Mouse (Mus musculus) cerebellum, adult 11-12 months (tissue): Measurements from ENCODE around the gene Cenpf.
"Not testable (repeated sequence)": the region's sequence is repeated elsewhere in the genome, so short reads cannot be mapped to it uniquely, and the experiment has no call there.

Source experiments
- DNase-seq: peaks from one replicate; pipeline ENCODE4 v3.0.0; 2022

The Cenpf gene

DNA sequence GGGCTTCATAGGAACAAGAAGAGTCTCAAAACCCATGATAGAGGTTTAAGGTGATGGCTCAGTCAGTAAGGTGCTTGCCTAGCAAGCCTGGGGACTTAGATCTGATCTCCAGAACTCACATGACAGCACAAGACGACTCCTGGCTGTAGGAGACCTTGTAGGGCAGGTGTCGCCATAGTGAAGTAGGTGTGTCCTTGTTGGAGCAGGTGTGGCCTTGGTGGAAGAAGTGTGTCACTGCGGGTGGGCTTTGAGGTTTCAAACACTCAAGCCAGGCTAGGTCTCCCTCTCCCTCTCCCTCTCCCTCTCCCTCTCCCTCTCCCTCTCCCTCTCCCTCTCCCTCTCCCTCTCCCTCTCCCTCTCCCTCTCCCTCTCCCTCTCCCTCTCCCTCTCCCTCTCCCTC lies 4.6 kb upstream of the Cenpf start:
- DNase-seq: not testable (repeated sequence)

DNA sequence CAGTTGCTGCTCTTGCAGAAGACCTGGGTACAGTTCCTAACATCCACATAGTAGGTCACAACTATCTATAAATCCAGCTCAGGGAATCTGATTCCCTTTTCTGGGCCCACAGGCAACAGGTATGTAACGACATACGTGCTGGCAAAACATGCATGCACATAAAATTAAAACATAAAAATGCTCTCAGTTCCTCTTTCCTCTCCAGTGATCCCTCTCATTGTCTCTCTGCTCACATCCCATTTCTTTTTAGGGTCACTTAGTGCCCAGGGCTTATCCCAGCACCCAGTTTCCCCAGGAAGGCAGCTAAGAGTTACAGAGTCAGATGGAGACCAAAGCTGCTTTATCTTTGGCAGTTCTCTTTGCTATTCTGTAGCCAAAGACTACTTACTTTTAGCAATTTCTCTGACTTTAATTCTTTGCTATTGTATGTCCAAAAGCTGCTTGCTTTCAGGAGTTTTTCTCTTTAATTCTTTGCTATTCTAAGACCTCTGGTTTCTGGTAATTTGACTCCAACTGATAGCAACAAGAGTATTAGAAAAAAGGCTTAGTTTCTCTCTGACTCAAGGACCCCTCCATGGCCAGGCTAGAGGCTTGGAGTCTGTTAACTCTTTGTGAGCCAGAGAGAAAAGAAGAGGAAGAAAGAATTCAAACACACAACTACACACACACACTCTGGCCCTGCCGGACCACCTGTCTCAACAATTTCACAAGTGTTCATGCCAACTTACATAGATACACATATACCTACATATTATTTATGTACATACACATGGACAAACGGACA lies 1.4 kb upstream of the Cenpf start:
- DNase-seq: no peak

DNA sequence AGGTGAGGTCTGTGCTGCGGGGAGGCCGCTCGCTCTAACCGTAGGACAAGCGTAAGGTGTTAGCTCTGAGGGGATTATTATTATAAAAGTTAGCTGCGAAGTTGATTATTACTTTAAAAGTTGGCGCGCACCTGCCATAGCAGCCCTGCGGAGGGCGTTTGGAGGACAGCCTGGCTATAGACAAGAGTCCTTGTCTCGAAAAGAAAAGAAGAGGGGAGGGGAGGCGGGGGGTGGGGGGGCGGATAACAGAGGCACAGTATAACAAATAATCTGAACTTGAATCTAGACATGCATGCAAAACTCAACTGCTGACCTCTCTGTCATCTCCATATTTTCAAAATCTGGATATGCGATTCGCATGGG lies 483 bp upstream of the Cenpf start:
- no peak for DNase-seq

GRCm38 (mm10) chr1:189686025-189686424 lies 1.9 kb downstream of the Cenpf start:
- DNase-seq: no peak

- DNase-seq: no peak
These were observed 3.0 kb downstream of the Cenpf start for GRCm38 (mm10) chr1:189684786-189685415.

DNA sequence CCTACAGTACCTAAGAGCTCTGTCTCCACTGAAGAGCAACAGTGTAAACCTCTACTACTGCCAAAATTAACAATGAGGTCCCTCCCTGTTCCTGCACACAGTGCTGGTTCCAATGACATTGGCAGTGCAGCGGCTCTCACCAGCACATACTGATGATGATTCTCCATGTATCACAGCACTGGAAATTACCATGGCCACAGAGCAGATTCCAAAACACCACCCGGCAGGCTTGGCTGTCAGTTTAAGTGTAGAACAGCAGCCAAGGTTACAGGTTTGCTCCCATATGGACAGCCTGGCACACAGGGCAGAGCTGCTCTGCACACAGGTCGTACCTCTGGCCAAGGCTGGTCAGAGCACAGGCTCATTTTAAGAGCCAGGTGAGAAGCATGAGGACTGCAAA lies 8.3 kb downstream of the Cenpf start:
- peak; percentile 75 for DNase-seq

DNA sequence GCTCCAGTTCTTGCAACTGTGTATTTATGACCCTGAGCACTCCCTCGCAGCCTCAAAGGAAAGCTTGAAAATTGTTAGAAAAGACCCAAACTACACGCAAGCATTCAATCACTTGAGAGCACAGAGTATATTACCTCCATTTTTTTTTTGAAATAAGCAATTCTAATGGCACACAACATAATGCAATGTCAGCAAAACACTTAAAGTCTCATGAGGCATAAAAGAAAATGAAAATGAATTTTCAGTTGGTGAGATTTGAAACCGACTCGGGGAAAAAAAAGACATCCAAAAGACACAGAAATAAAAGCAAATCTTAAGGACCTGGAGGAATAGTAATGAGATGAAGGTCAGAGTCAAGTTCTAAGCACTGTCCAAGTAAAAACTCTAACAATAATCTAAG lies 11.9 kb downstream of the Cenpf start:
- no peak for DNase-seq

- DNase-seq: no peak
These were observed 12.5 kb downstream of the Cenpf start for GRCm38 (mm10) chr1:189675421-189675820.

DNA sequence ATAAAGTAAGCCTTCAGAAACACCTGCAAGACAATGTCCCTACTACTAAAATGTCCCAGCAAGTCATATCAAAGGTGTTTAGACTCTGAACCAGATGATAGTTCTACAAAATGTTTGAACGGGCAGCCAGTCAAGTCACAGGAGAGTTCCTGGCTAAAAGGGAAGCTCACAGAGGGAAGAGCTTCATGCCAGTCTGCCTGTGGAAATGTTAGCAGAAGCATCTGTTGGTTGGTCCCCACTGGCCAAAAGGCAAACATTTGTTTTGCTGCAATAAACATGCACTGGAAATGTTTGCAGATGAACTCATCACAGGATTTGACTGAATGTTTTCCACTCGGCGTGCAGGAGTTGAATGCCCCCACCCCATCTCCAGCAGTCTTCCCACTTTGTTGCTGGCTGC lies 21.9 kb downstream of the Cenpf start:
- no peak for DNase-seq

DNA sequence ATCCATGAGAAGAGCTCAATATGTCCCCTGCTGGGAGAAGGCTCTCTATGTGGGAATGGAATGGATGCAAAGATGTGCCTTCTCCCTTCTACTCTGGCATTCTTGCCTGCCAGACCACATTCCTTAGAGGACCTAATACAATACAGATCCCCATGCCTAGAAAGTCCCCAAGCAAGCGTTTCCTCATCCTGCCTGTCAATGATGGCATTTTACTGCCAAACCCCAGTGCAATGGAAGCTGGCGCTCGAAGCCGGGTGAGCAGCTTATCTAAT lies 23.1 kb downstream of the Cenpf start:
- no peak for DNase-seq

DNA sequence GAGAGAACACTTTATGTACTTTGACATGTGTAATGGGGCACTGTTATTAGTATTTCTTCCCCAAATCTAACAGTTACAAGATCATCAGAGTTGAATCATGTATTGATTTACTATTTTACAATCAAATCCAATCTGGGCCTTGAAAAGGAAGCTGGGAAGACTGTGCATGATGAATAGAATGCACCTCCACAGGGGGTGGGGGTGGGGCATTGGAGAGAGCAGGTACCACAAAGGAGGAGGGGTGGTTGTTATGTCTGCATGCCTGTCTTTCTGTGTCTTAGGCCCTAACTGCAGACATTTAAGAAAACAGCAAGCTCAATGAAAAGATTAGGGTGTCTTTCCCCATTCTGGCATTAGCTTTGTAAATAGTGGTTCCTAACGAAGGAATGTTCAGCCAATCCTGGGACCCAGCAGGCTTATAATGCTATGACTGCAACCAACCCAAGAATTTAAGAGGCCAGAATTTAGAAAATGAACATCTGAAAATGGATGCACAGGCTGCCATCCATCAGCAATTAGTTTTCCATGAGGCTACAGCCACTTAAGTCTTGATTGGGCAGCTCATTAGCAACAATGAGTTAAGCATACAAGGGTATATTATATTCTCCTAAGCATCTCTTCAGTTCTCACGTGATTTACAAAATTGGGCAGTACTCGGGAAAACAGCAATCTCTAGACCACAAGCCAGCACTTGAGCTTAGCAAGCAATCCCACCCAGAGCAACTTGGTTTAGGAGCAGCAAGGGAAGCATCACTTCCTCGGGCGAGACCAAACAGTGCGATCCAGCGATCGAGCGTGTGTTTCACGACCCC lies 23.6 kb downstream of the Cenpf start:
- DNase-seq: no peak

- DNase-seq: peak; percentile 64
These were observed 24.4 kb downstream of the Cenpf start for GRCm38 (mm10) chr1:189663437-189663836.

DNA sequence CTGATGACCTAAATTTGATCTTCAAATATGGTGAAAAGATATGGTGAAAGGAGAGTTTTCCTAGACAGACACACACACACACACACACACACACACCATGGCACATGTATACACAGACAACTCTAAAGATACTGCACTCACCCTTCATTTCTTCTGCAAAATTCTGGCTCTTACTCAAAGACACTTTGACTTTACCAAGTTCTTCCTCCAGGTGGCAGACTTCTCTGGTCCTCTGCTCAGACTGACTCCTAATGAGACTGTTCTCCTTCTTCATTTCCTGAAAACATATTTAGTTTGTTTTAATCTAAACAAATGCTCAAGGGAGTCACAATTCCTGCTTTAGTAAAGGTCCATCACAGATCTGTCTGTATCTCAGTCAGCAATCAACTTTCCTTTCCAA lies 26.0 kb downstream of the Cenpf start:
- no peak for DNase-seq

DNA sequence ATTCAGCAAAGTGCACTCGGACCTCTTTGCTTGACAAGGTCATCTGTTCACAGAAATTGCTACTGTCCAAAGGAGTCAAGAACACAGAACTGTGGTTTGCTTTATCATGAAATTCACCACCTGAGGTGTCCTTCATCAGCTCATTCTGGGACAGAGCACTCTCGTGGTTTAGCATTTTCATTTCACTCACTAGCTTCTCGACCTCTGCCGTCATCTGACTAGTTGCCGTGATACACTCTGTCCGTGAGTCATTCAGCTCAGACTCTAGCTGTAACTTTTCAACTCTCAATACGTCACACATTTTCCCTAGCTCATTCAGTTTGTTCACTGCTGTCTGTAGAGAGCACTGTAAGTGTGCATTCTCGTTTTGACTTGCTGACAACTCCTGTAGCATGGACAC lies 30.5 kb downstream of the Cenpf start:
- no peak for DNase-seq

- no peak for DNase-seq
These were observed 34.1 kb downstream of the Cenpf start for GRCm38 (mm10) chr1:189653746-189654145.

DNA sequence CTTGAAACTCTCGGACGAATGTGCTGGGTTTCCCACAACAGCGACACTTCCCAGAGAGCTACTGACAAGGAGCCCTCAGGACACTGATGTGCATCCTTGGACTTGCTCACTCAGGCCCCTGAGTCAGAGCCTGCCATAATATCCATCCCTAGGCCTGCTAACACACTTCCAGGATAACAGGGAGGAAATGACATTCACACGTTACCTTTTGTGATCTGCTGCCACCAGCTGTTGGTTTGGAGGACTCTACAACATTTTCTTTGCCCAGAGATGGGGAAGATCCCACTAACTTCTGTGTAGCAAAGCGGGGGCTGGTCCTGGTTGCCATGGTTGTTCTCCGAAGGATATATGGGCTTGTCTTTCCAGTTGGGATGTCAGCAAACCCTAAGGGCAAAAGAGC lies 41.3 kb downstream of the Cenpf start:
- DNase-seq: no peak

DNA sequence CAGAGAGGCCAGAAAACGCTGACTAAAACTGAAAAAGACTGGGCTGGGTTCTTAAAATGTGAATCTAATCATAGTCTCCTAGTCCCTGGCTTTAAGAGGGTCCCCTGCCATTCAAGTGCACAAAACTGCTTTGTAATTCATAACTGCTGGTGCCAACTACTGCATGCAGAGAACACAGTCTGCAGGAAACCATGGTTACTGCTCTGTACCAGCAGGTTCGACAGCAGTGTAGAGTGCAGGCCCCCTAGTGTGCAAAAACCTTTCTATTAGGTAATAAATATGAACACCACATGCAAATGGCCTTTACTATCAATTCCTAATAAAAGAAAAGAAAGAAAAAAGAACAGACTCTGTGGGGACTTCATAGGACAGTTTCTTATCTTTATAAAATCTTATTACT lies 42.5 kb downstream of the Cenpf start:
- DNase-seq: no peak

DNA sequence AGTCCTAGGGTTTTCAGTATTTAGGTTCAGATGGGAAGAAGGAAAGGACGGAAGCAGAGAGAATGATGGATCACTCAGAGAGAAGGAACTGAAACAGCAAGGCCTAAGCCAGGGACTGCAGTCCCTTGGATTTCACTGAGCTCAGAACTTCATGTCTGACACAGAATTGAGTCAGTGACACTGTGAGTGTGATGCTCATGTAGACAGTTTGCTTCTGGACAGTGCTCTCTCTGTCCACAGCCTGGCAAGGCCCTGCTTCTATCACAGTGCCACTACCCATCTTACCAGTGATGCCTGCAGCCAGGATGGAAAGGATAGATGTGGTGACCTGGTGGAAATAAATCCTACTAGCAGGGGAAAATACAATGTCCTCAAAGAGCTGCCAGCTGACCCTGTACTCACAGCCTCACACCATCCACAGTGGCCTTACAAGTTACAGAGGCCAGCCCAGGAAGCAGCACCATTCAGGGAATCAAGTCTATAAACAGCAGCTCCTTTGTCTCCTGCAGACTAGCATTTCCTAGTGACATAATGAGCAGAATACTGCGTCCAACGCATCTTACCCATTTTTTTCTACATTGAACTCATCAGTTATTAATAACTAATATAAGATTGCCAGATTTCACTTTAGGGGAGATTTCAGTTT lies 43.1 kb downstream of the Cenpf start:
- no peak for DNase-seq

- DNase-seq: no peak
These were observed 48.3 kb downstream of the Cenpf start for GRCm38 (mm10) chr1:189639581-189639980.

GRCm38 (mm10) chr1:189633791-189634190 lies 54.1 kb downstream of the Cenpf start:
- no peak for DNase-seq

GRCm38 (mm10) chr1:189631906-189632675 lies 55.8 kb downstream of the Cenpf start:
- no peak for DNase-seq

GRCm38 (mm10) chr1:189630026-189630425 lies 57.9 kb downstream of the Cenpf start:
- DNase-seq: peak; percentile 6
